Mouse (Mus musculus): ENCODE measurements at regions not wholly inside any gene's neighbourhood (a gene's known extent, or its start where the extent isn't known, plus 50 kb on each side); places are given as distances from the start of the nearest gene placed in this dataset.
"Not testable (repeated sequence)": the region's sequence is repeated elsewhere in the genome, so short reads cannot be mapped to it uniquely, and the experiment has no call there.

GRCm38 (mm10) chr15:38129330-38129729, 704.0 kb downstream of the 4930447A16Rik start:
- no peak for TF ChIP-seq CTCF (IDR thresholded peaks at IDR 0.05; ENCODE audit: low read depth)
- ATAC-seq = no peak

DNA sequence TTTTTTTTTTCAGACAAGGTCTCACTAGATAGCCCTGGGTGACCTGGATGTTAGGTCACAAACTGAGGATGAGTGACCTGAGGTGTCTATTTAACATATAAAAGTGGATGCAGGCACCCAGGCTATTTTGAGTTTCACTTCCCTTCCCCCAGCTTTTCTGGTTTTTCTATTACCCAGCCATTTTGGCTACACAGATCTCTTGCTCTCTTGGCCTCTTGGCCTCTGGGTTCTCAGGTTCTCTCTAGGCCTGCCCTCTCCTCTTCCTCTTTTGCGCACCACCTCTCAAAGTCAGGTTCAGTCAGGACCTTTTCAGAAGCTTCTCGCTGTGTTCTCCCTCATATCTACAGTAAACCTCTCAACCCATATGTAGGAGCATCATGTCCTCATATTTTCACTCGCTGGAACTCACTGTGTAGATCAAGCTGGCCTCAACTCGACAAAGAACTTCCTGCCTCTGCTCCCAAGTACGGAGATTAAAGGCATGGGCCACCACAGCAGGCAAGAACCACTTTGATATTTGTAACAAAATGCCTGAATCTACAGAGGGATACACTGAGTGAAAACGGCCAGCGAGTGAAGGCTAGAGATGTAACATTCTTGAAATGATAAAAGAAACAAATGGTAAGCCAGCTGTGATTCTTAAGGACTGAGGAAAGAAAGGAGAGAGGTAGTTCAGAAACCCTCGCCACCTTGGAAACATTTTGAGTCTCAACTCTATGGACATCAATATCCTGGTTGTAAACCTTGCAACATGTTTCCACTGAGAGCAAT, 704.7 kb downstream of the 4930447A16Rik start:
- Histone ChIP-seq H3K9ac (ENCODE audit: low read depth, low read length) (no peak overlapping the region), H3K9me3 (ENCODE audit: control insufficient read depth) (no peaks in the 10 kb centered on the region), H3K27ac (ENCODE audit: low read depth, low read length) (no peak overlapping the region), H3K4me3 (ENCODE audit: low read depth, low read length) (no peak overlapping the region), H3K4me1 (replicated peaks; ENCODE audit: control insufficient read depth, insufficient read depth, low read length) (no peaks in the 10 kb centered on the region), H3K27me3 (replicated peaks; ENCODE audit: control insufficient read depth, insufficient read depth, low read length) (no peaks in the 10 kb centered on the region), H3K36me3 (ENCODE audit: control insufficient read depth, insufficient read depth) (no peaks in the 10 kb centered on the region), H3K4me2 (replicated peaks; ENCODE audit: low read depth) (no peak overlapping the region)
- ATAC-seq = no peak
- 76% methylated on average over 8 of the region's 8 CpGs for WGBS
- TF ChIP-seq CTCF (IDR thresholded peaks at IDR 0.05; ENCODE audit: low read depth) = no peak

More at GRCm38 (mm10) chr15:38129330-38129729, 704.0 kb downstream of the 4930447A16Rik start:
- H3K9ac ChIP-seq (ENCODE audit: low read depth, low read length) = no peak overlapping the region
- H3K4me3 ChIP-seq (ENCODE audit: low read depth, low read length) = no peak overlapping the region
- no peaks in the 10 kb centered on the region for H3K9me3 ChIP-seq (ENCODE audit: control insufficient read depth)
- 87% methylated on average over 7 of the region's 7 CpGs for WGBS
- no peaks in the 10 kb centered on the region for H3K27me3 ChIP-seq (replicated peaks; ENCODE audit: control insufficient read depth, insufficient read depth, low read length)
- no peaks in the 10 kb centered on the region for H3K4me1 ChIP-seq (replicated peaks; ENCODE audit: control insufficient read depth, insufficient read depth, low read length)
- H3K27ac ChIP-seq (ENCODE audit: low read depth, low read length) = no peak overlapping the region
- H3K36me3 ChIP-seq (ENCODE audit: control insufficient read depth, insufficient read depth) = no peaks in the 10 kb centered on the region
- no peak overlapping the region for H3K4me2 ChIP-seq (replicated peaks; ENCODE audit: low read depth)

GRCm38 (mm10) chr15:38130632-38131028, 705.3 kb downstream of the 4930447A16Rik start:
- H3K27ac ChIP-seq (ENCODE audit: low read depth, low read length) = no peak overlapping the region
- no peak overlapping the region for H3K9ac ChIP-seq (ENCODE audit: low read depth, low read length)
- H3K4me2 ChIP-seq (replicated peaks; ENCODE audit: low read depth) = no peak overlapping the region
- no peaks in the 10 kb centered on the region for H3K36me3 ChIP-seq (ENCODE audit: control insufficient read depth, insufficient read depth)
- H3K27me3 ChIP-seq (replicated peaks; ENCODE audit: control insufficient read depth, insufficient read depth, low read length) = no peaks in the 10 kb centered on the region
- no peak for TF ChIP-seq CTCF (IDR thresholded peaks at IDR 0.05; ENCODE audit: low read depth)
- WGBS = 96% methylated on average over 2 of the region's 2 CpGs
- no peaks in the 10 kb centered on the region for H3K4me1 ChIP-seq (replicated peaks; ENCODE audit: control insufficient read depth, insufficient read depth, low read length)
- no peak for ATAC-seq
- H3K9me3 ChIP-seq (ENCODE audit: control insufficient read depth) = no peaks in the 10 kb centered on the region
- H3K4me3 ChIP-seq (ENCODE audit: low read depth, low read length) = no peak overlapping the region

- H3K27ac ChIP-seq (ENCODE audit: low read depth, low read length) = no peak overlapping the region
- H3K9me3 ChIP-seq (ENCODE audit: control insufficient read depth) = no peaks in the 10 kb centered on the region
- no peak overlapping the region for H3K9ac ChIP-seq (ENCODE audit: low read depth, low read length)
- no peak for TF ChIP-seq CTCF (IDR thresholded peaks at IDR 0.05; ENCODE audit: low read depth)
- no peaks in the 10 kb centered on the region for H3K27me3 ChIP-seq (replicated peaks; ENCODE audit: control insufficient read depth, insufficient read depth, low read length)
- no peak overlapping the region for H3K4me2 ChIP-seq (replicated peaks; ENCODE audit: low read depth)
- H3K36me3 ChIP-seq (ENCODE audit: control insufficient read depth, insufficient read depth) = no peaks in the 10 kb centered on the region
- no peaks in the 10 kb centered on the region for H3K4me1 ChIP-seq (replicated peaks; ENCODE audit: control insufficient read depth, insufficient read depth, low read length)
- no peak for ATAC-seq
- 91% methylated on average over 1 of the region's 1 CpGs for WGBS
- H3K4me3 ChIP-seq (ENCODE audit: low read depth, low read length) = no peak overlapping the region
Observed at GRCm38 (mm10) chr15:38139639-38140038, 714.3 kb downstream of the 4930447A16Rik start.

GRCm38 (mm10) chr15:38143495-38143894, 718.1 kb downstream of the 4930447A16Rik start:
- no peak for TF ChIP-seq CTCF (IDR thresholded peaks at IDR 0.05; ENCODE audit: low read depth)
- H3K4me2 ChIP-seq (replicated peaks; ENCODE audit: low read depth) = no peak overlapping the region
- 73% methylated on average over 2 of the region's 2 CpGs for WGBS
- no peak overlapping the region for H3K27ac ChIP-seq (ENCODE audit: low read depth, low read length)
- H3K27me3 ChIP-seq (replicated peaks; ENCODE audit: control insufficient read depth, insufficient read depth, low read length) = no peaks in the 10 kb centered on the region
- no peak overlapping the region for H3K4me3 ChIP-seq (ENCODE audit: low read depth, low read length)
- no peaks in the 10 kb centered on the region for H3K9me3 ChIP-seq (ENCODE audit: control insufficient read depth)
- no peak overlapping the region for H3K9ac ChIP-seq (ENCODE audit: low read depth, low read length)
- H3K36me3 ChIP-seq (ENCODE audit: control insufficient read depth, insufficient read depth) = no peaks in the 10 kb centered on the region
- H3K4me1 ChIP-seq (replicated peaks; ENCODE audit: control insufficient read depth, insufficient read depth, low read length) = no peaks in the 10 kb centered on the region
- ATAC-seq = no peak

- 76% methylated on average over 4 of the region's 4 CpGs for WGBS
- H3K27ac ChIP-seq (ENCODE audit: low read depth, low read length) = no peak overlapping the region
Observed at GRCm38 (mm10) chr15:38151654-38152053, 726.3 kb downstream of the 4930447A16Rik start.

GRCm38 (mm10) chr15:38153821-38154220, 728.5 kb downstream of the 4930447A16Rik start:
- ATAC-seq; H3K27ac ChIP-seq (ENCODE audit: low read depth, low read length); H3K4me3 ChIP-seq (ENCODE audit: low read depth, low read length); H3K4me2 ChIP-seq (replicated peaks; ENCODE audit: low read depth); H3K9ac ChIP-seq (ENCODE audit: low read depth, low read length); H3K9me3 ChIP-seq (ENCODE audit: control insufficient read depth); H3K4me1 ChIP-seq (replicated peaks; ENCODE audit: control insufficient read depth, insufficient read depth, low read length); H3K36me3 ChIP-seq (ENCODE audit: control insufficient read depth, insufficient read depth); H3K27me3 ChIP-seq (replicated peaks; ENCODE audit: control insufficient read depth, insufficient read depth, low read length): not testable (repeated sequence)

More at GRCm38 (mm10) chr15:38151654-38152053, 726.3 kb downstream of the 4930447A16Rik start:
- no peaks in the 10 kb centered on the region for H3K36me3 ChIP-seq (ENCODE audit: control insufficient read depth, insufficient read depth)
- no peak overlapping the region for H3K9ac ChIP-seq (ENCODE audit: low read depth, low read length)
- no peak overlapping the region for H3K4me2 ChIP-seq (replicated peaks; ENCODE audit: low read depth)
- H3K27me3 ChIP-seq (replicated peaks; ENCODE audit: control insufficient read depth, insufficient read depth, low read length) = no peaks in the 10 kb centered on the region
- no peak overlapping the region for H3K4me3 ChIP-seq (ENCODE audit: low read depth, low read length)
- H3K4me1 ChIP-seq (replicated peaks; ENCODE audit: control insufficient read depth, insufficient read depth, low read length) = no peaks in the 10 kb centered on the region
- H3K9me3 ChIP-seq (ENCODE audit: control insufficient read depth) = no peaks in the 10 kb centered on the region
- TF ChIP-seq CTCF (IDR thresholded peaks at IDR 0.05; ENCODE audit: low read depth) = no peak
- ATAC-seq = no peak

Data from intestine, postnatal 0 days (tissue).